Mouse (Mus musculus) olfactory bulb, adult 2 months (tissue): ENCODE results near the gene Cxcl13.

Experiments used
- CTCF ChIP-seq: fragments of 200-500 bp; IDR thresholded peaks from 2 replicates; pipeline ENCODE4 v1.5.1; 2012; ENCODE audit warnings: low read depth, mild to moderate bottlenecking, low read length, moderate library complexity; ENCODE audit not compliant: insufficient read depth
- POLR2A ChIP-seq: fragments of 200-500 bp; IDR thresholded peaks from 2 replicates; pipeline ENCODE4 v1.6.1; 2012; ENCODE audit warnings: mild to moderate bottlenecking, low read depth, low read length, moderate library complexity; ENCODE audit not compliant: insufficient read depth

GRCm38 (mm10) chr5:95941562-95941961 is 15.2 kb upstream of the Cxcl13 start:
- TF ChIP-seq CTCF, result no peak
- no peak for TF ChIP-seq POLR2A
